Mouse (Mus musculus): ENCODE data around the gene Uhrf2.

- no peak for TF ChIP-seq CTCF (IDR thresholded peaks at IDR 0.05; ENCODE audit: extremely low read depth, insufficient read length, insufficient replicate concordance, low read depth, low read length)
- no peak for TF ChIP-seq POLR2A (IDR thresholded peaks at IDR 0.05; ENCODE audit: low read depth, low read length)
These were observed 84.7 kb downstream of the Uhrf2 start for GRCm38 (mm10) chr19:30114919-30115441.

All from small intestine, adult 2 months (tissue).